Comparison of ENCODE assay signal across 29 mouse cellular contexts in the genomic region with DNA sequence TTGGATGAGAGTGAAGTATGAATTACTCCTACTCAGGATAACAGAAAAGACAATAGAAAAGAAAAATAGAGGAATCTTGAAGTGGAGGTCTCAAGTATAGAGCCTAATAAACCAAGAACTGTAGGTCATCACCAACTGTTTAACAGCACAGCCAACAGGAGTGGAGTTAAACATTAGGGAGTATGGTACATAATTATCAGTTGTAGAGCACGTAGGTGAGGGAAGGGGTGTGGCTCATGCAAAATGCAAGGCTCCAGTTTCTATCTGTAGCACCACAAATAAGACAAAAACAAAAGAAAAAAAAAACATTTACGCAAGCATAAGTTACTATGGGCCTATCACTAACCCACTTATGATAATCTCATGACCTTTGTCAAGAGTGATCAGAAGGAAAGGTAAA. TPM values are rescaled to one million over a fixed set of nuclear protein-coding genes. Genes with fewer than 3 reads are reported as not detected.
DNase-seq lines count a peak whose midpoint lies in the region; ATAC-seq and TF ChIP-seq lines count a peak whose summit lies in the region.
"Had no signal": no experiment of that assay in that cellular context is flagged by ENCODE, and none has a peak within 500 bp of the region (broad histone marks: within the 10 kb centered on the region; RNA-seq: fewer than 3 reads in every experiment).

No protein-coding gene starts in this region.

- no peak overlapping the region for H3K27ac ChIP-seq in liver, embryonic 12.5 days
- no peak overlapping the region for H3K27ac ChIP-seq in liver, embryonic 14.5 days
- H3K27ac ChIP-seq: embryonic facial prominence, embryonic 12.5 days; embryonic facial prominence, embryonic 15.5 days; forebrain, embryonic 12.5 days; forebrain, embryonic 15.5 days; heart, adult 2 months; heart, embryonic 10.5 days; heart, embryonic 13.5 days; hindbrain, embryonic 15.5 days had no signal

- no peaks in the 10 kb centered on the region for H3K9me3 ChIP-seq in liver, embryonic 12.5 days (replicated peaks)
- no peaks in the 10 kb centered on the region for H3K9me3 ChIP-seq in liver, embryonic 14.5 days (ENCODE audit: control insufficient read depth, low read length)
- H3K9me3 ChIP-seq: embryonic facial prominence, embryonic 12.5 days; embryonic facial prominence, embryonic 15.5 days; forebrain, embryonic 12.5 days; forebrain, embryonic 15.5 days; G1E; heart, embryonic 10.5 days; heart, embryonic 13.5 days; hindbrain, embryonic 15.5 days had no signal

- ATAC-seq in liver, embryonic 12.5 days, result peak; percentile 81
- peak; percentile 75; the same call in 1 of the 2 replicates for ATAC-seq in liver, embryonic 14.5 days (ENCODE audit: insufficient read depth)
- peak; percentile 53 for ATAC-seq in megakaryocyte-erythroid progenitor cell, adult 5-6 weeks (replicated peaks; ENCODE audit: low FRiP score, low TSS enrichment, poor library complexity, severe bottlenecking)
- no peak for ATAC-seq in monocyte, adult 5-6 weeks (replicated peaks; ENCODE audit: insufficient number of reproducible peaks, low FRiP score, low TSS enrichment, poor library complexity, severe bottlenecking)
- ATAC-seq: forebrain, embryonic 15.5 days; Patski had no signal

- H3K4me2 ChIP-seq in liver, embryonic 12.5 days, result no peak overlapping the region
- H3K4me2 ChIP-seq in liver, embryonic 14.5 days (ENCODE audit: low read depth), result no peak overlapping the region
- H3K4me2 ChIP-seq: embryonic facial prominence, embryonic 12.5 days; embryonic facial prominence, embryonic 15.5 days; forebrain, embryonic 12.5 days; forebrain, embryonic 15.5 days; heart, embryonic 13.5 days; hindbrain, embryonic 15.5 days had no signal

- DNase-seq in liver, result no peak
- peak in 2 of 3 experiments; percentile 35 to 60 for DNase-seq in liver, embryonic 14.5 days (ENCODE audit: low read depth in 3 of 3, low spot score in 3 of 3)
- DNase-seq in layer of hippocampus, adult 9-11 months, result no peak
- DNase-seq: adrenal gland, postnatal 10 days; adrenal gland, postnatal 36 days; B cell, adult 2 months; cerebellum, adult 11 months; cerebellum, adult 2 months; cerebellum, adult 9-11 months; cerebellum, postnatal 25 days; gastrocnemius, postnatal 10 days; gastrocnemius, postnatal 36 days; heart, adult 2 months; heart, postnatal 14 days; heart, postnatal 4 days had no signal

- H3K4me1 ChIP-seq in liver, embryonic 12.5 days, result peaks cover 22% of the 10 kb centered on the region
- peaks cover 10 to 11% of the 10 kb centered on the region in 2 experiments; a peak in 3 of 4 replicates for H3K4me1 ChIP-seq in liver, embryonic 14.5 days (replicated peaks; ENCODE audit: control insufficient read depth in 2 of 2, insufficient read depth in 2 of 2, low read length in 1 of 2)
- H3K4me1 ChIP-seq: embryonic facial prominence, embryonic 12.5 days; forebrain, embryonic 15.5 days; hindbrain, embryonic 15.5 days had no signal

- H3K36me3 ChIP-seq in liver, embryonic 12.5 days, result no peaks in the 10 kb centered on the region
- H3K36me3 ChIP-seq in liver, embryonic 14.5 days (replicated peaks; ENCODE audit: control insufficient read depth, insufficient read depth, low read depth), result no peaks in the 10 kb centered on the region
- H3K36me3 ChIP-seq: embryonic facial prominence, embryonic 12.5 days; embryonic facial prominence, embryonic 15.5 days; forebrain, embryonic 12.5 days; forebrain, embryonic 15.5 days; G1E; heart, embryonic 10.5 days; heart, embryonic 13.5 days; hindbrain, embryonic 15.5 days had no signal

- no peaks in the 10 kb centered on the region for H3K27me3 ChIP-seq in liver, embryonic 12.5 days (replicated peaks)
- H3K27me3 ChIP-seq in liver, embryonic 14.5 days (ENCODE audit: control insufficient read depth, insufficient read depth, low read length), result no peaks in the 10 kb centered on the region
- H3K27me3 ChIP-seq: CH12.LX; embryonic facial prominence, embryonic 12.5 days; embryonic facial prominence, embryonic 15.5 days; forebrain, embryonic 12.5 days; forebrain, embryonic 15.5 days; hindbrain, embryonic 15.5 days; Patski had no signal

- no peak overlapping the region for H3K4me3 ChIP-seq in liver, embryonic 12.5 days
- H3K4me3 ChIP-seq in liver, embryonic 14.5 days (ENCODE audit: insufficient read depth in 1 of 2, low read depth in 2 of 2, low read length in 2 of 2), result no peak overlapping the region
- H3K4me3 ChIP-seq: embryonic facial prominence, embryonic 12.5 days; embryonic facial prominence, embryonic 15.5 days; forebrain, embryonic 12.5 days; forebrain, embryonic 15.5 days; heart, adult 2 months; heart, embryonic 10.5 days; heart, embryonic 13.5 days; hindbrain, embryonic 15.5 days had no signal

- H3K9ac ChIP-seq in liver, embryonic 12.5 days, result no peak overlapping the region
- no peak overlapping the region for H3K9ac ChIP-seq in liver, embryonic 14.5 days (replicated peaks)
- H3K9ac ChIP-seq: embryonic facial prominence, embryonic 12.5 days; embryonic facial prominence, embryonic 15.5 days; forebrain, embryonic 12.5 days; forebrain, embryonic 15.5 days; heart, embryonic 13.5 days; hindbrain, embryonic 15.5 days had no signal

- peak; percentile 33; the same call in 1 of the 2 replicates for TF ChIP-seq EP300 in liver, embryonic 14.5 days (IDR thresholded peaks at IDR 0.05; ENCODE audit: low read depth)

- WGBS in liver, embryonic 12.5 days (ENCODE audit: insufficient replicate concordance), result 49% methylated on average over 2 of the region's 2 CpGs
- WGBS in liver, embryonic 14.5 days (ENCODE audit: insufficient replicate concordance), result 28% methylated on average over 2 of the region's 2 CpGs

- no peak for TF ChIP-seq CTCF in liver, embryonic 14.5 days (IDR thresholded peaks at IDR 0.05; ENCODE audit: low read depth)

RNA-seq across cellular contexts. Expression of a gene that starts 52.0 kb away (rescaled TPM):
- 4.0 and 5.2 TPM in 2 replicates for polyA plus RNA-seq in liver, embryonic 12.5 days (2016; fragmentation: Nextera tagmentation; extraction: Ambion mirVana)
- polyA plus RNA-seq in liver, embryonic 14.5 days (2012; rRNA removed), result 2.1 and 2.5 TPM in 2 replicates
- polyA plus RNA-seq in liver, embryonic 14.5 days (2014; fragmentation: Nextera tagmentation; extraction: Ambion mirVana), result 3.5 and 4.7 TPM in 2 replicates
- 9.3 and 12.1 TPM in 2 replicates for total RNA-seq in megakaryocyte-erythroid progenitor cell, adult 5-6 weeks (2014; fragmentation: Nextera tagmentation)
- 4.9 and 6.1 TPM in 2 replicates for total RNA-seq in megakaryocyte-erythroid progenitor cell, adult 5-6 weeks (2017)
- total RNA-seq in monocyte, adult 5-6 weeks (2017), result 0.39 TPM in 1 of 3 replicates, not detected in the others
- total RNA-seq: granulocyte monocyte progenitor cell, adult 5-6 weeks had no signal
- polyA plus RNA-seq: G1E had no signal

Comparison
In these comparisons a context has a peak if more than half of its experiments do, and no peak if none do; other contexts are left out.
1. DNase-seq: peak in liver, embryonic 14.5 days (2 of 3); none in liver (single experiment) and layer of hippocampus, adult 9-11 months (single experiment).